Mouse (Mus musculus): ENCODE data around the gene Pofut2. TPM values are rescaled to one million over a fixed set of nuclear protein-coding genes. Genes with fewer than 3 reads are reported as not detected.

Pofut2 gene
- 74.5 and 77.0 TPM in 2 replicates for polyA plus RNA-seq (2016; fragmentation: Nextera tagmentation; extraction: Ambion mirVana)

- Histone ChIP-seq H3K36me3 (replicated peaks) (peaks cover 37% of the 10 kb centered on the region), H3K4me1 (peaks cover 30% of the 10 kb centered on the region), H3K27me3 (replicated peaks; ENCODE audit: low read depth, poor library complexity, severe bottlenecking) (no peaks in the 10 kb centered on the region), H3K27ac (replicated peaks) (peak within 1 kb of the TSS; percentile 91), H3K4me3 (peak within 1 kb of the TSS; percentile 74), H3K9me3 (no peaks in the 10 kb centered on the region)
- DNase-seq (ENCODE audit: low spot score): peak; percentile 99
- WGBS: under 1% methylated on average over 81 of the region's 81 CpGs
Observed at GRCm38 (mm10) chr10:77258704-77259621, at the start of gene Pofut2. Gene Pofut2, plus strand, starts transcription at chr10:77259218.

- no peak overlapping the region for H3K4me3 ChIP-seq
- H3K36me3 ChIP-seq (replicated peaks): no peaks in the 10 kb centered on the region
- H3K27ac ChIP-seq (replicated peaks): peak overlapping the region; percentile 69; the same call in 1 of the 2 replicates
- no peaks in the 10 kb centered on the region for H3K9me3 ChIP-seq
- no peaks in the 10 kb centered on the region for H3K27me3 ChIP-seq (replicated peaks; ENCODE audit: low read depth, poor library complexity, severe bottlenecking)
- H3K4me1 ChIP-seq: peaks cover 50% of the 10 kb centered on the region
- 47% methylated on average over 5 of the region's 5 CpGs for WGBS
- no peak for DNase-seq (ENCODE audit: low spot score)
Observed at GRCm38 (mm10) chr10:77209261-77209660, 49.8 kb upstream of the Pofut2 start.

- peaks cover 47% of the 10 kb centered on the region for H3K4me1 ChIP-seq
- H3K36me3 ChIP-seq (replicated peaks): no peaks in the 10 kb centered on the region
- H3K27ac ChIP-seq (replicated peaks): 0 out of 2 replicates have a peak overlapping the region, but pooled peaks have one; percentile 35
- no peak overlapping the region for H3K4me3 ChIP-seq
- no peak for DNase-seq (ENCODE audit: low spot score)
- no peaks in the 10 kb centered on the region for H3K27me3 ChIP-seq (replicated peaks; ENCODE audit: low read depth, poor library complexity, severe bottlenecking)
- H3K9me3 ChIP-seq: no peaks in the 10 kb centered on the region
- 96% methylated on average over 3 of the region's 3 CpGs for WGBS
Observed at GRCm38 (mm10) chr10:77210666-77211065, 48.4 kb upstream of the Pofut2 start.

- DNase-seq (ENCODE audit: low spot score): no peak
- no peak overlapping the region for H3K4me3 ChIP-seq
- no peaks in the 10 kb centered on the region for H3K9me3 ChIP-seq
- H3K27ac ChIP-seq (replicated peaks): 0 out of 2 replicates have a peak overlapping the region, but pooled peaks have one; percentile 35
- peaks cover 51% of the 10 kb centered on the region for H3K4me1 ChIP-seq
- H3K36me3 ChIP-seq (replicated peaks): no peaks in the 10 kb centered on the region
- WGBS: 78% methylated on average over 11 of the region's 11 CpGs
- H3K27me3 ChIP-seq (replicated peaks; ENCODE audit: low read depth, poor library complexity, severe bottlenecking): no peaks in the 10 kb centered on the region
Observed at GRCm38 (mm10) chr10:77211116-77211570, 47.9 kb upstream of the Pofut2 start.

- Histone ChIP-seq H3K27me3 (replicated peaks; ENCODE audit: low read depth, poor library complexity, severe bottlenecking) (no peaks in the 10 kb centered on the region), H3K4me3 (no peak overlapping the region), H3K4me1 (peaks cover 41% of the 10 kb centered on the region), H3K9me3 (no peaks in the 10 kb centered on the region), H3K27ac (replicated peaks) (no peak overlapping the region), H3K36me3 (replicated peaks) (no peaks in the 10 kb centered on the region)
- no peak for DNase-seq (ENCODE audit: low spot score)
- 87% methylated on average over 6 of the region's 6 CpGs for WGBS
Observed at GRCm38 (mm10) chr10:77212354-77213120, 46.5 kb upstream of the Pofut2 start.

- H3K36me3 ChIP-seq (replicated peaks): no peaks in the 10 kb centered on the region
- H3K4me3 ChIP-seq: no peak overlapping the region
- 93% methylated on average over 5 of the region's 5 CpGs for WGBS
- no peaks in the 10 kb centered on the region for H3K27me3 ChIP-seq (replicated peaks; ENCODE audit: low read depth, poor library complexity, severe bottlenecking)
- peaks cover 41% of the 10 kb centered on the region for H3K4me1 ChIP-seq
- no peak for DNase-seq (ENCODE audit: low spot score)
- no peak overlapping the region for H3K27ac ChIP-seq (replicated peaks)
- no peaks in the 10 kb centered on the region for H3K9me3 ChIP-seq
Observed at GRCm38 (mm10) chr10:77213483-77213882, 45.5 kb upstream of the Pofut2 start.

GRCm38 (mm10) chr10:77214586-77214985 is 44.4 kb upstream of the Pofut2 start:
- no peaks in the 10 kb centered on the region for H3K9me3 ChIP-seq
- peaks cover 33% of the 10 kb centered on the region for H3K4me1 ChIP-seq
- no peaks in the 10 kb centered on the region for H3K27me3 ChIP-seq (replicated peaks; ENCODE audit: low read depth, poor library complexity, severe bottlenecking)
- no peak overlapping the region; the same call in 1 of the 2 replicates for H3K27ac ChIP-seq (replicated peaks)
- WGBS: 70% methylated on average over 8 of the region's 8 CpGs
- no peak overlapping the region for H3K4me3 ChIP-seq
- no peaks in the 10 kb centered on the region for H3K36me3 ChIP-seq (replicated peaks)
- DNase-seq (ENCODE audit: low spot score): no peak

GRCm38 (mm10) chr10:77215641-77216040 is 43.4 kb upstream of the Pofut2 start:
- H3K4me1 ChIP-seq: peaks cover 33% of the 10 kb centered on the region
- 68% methylated on average over 4 of the region's 4 CpGs for WGBS
- H3K36me3 ChIP-seq (replicated peaks): no peaks in the 10 kb centered on the region
- no peaks in the 10 kb centered on the region for H3K27me3 ChIP-seq (replicated peaks; ENCODE audit: low read depth, poor library complexity, severe bottlenecking)
- no peaks in the 10 kb centered on the region for H3K9me3 ChIP-seq
- DNase-seq (ENCODE audit: low spot score): peak; percentile 31
- H3K27ac ChIP-seq (replicated peaks): peak overlapping the region; percentile 63
- H3K4me3 ChIP-seq: no peak overlapping the region

GRCm38 (mm10) chr10:77216313-77216712 is 42.7 kb upstream of the Pofut2 start:
- no peaks in the 10 kb centered on the region for H3K27me3 ChIP-seq (replicated peaks; ENCODE audit: low read depth, poor library complexity, severe bottlenecking)
- 84% methylated on average over 2 of the region's 2 CpGs for WGBS
- peaks cover 31% of the 10 kb centered on the region for H3K4me1 ChIP-seq
- H3K4me3 ChIP-seq: no peak overlapping the region
- 0 out of 2 replicates have a peak overlapping the region, but pooled peaks have one; percentile 63 for H3K27ac ChIP-seq (replicated peaks)
- H3K36me3 ChIP-seq (replicated peaks): no peaks in the 10 kb centered on the region
- DNase-seq (ENCODE audit: low spot score): no peak
- H3K9me3 ChIP-seq: no peaks in the 10 kb centered on the region

- Histone ChIP-seq H3K4me3 (no peak overlapping the region), H3K27ac (replicated peaks) (0 out of 2 replicates have a peak overlapping the region, but pooled peaks have one; percentile 31), H3K27me3 (replicated peaks; ENCODE audit: low read depth, poor library complexity, severe bottlenecking) (no peaks in the 10 kb centered on the region), H3K4me1 (peaks cover 27% of the 10 kb centered on the region), H3K9me3 (no peaks in the 10 kb centered on the region), H3K36me3 (replicated peaks) (no peaks in the 10 kb centered on the region)
- 77% methylated on average over 6 of the region's 6 CpGs for WGBS
- DNase-seq (ENCODE audit: low spot score): no peak
Observed at GRCm38 (mm10) chr10:77217155-77217731, 41.8 kb upstream of the Pofut2 start.

- 92% methylated on average over 4 of the region's 4 CpGs for WGBS
Observed at GRCm38 (mm10) chr10:77218059-77218458, 41.0 kb upstream of the Pofut2 start.

GRCm38 (mm10) chr10:77219411-77220025 is 39.5 kb upstream of the Pofut2 start:
- DNase-seq (ENCODE audit: low spot score): no peak
- Histone ChIP-seq H3K4me3 (no peak overlapping the region), H3K27ac (replicated peaks) (no peak overlapping the region), H3K9me3 (no peaks in the 10 kb centered on the region), H3K36me3 (replicated peaks) (no peaks in the 10 kb centered on the region), H3K4me1 (peaks cover 21% of the 10 kb centered on the region), H3K27me3 (replicated peaks; ENCODE audit: low read depth, poor library complexity, severe bottlenecking) (no peaks in the 10 kb centered on the region)
- WGBS: 89% methylated on average over 12 of the region's 12 CpGs

More at GRCm38 (mm10) chr10:77218059-77218458, 41.0 kb upstream of the Pofut2 start:
- Histone ChIP-seq H3K27ac (replicated peaks) (no peak overlapping the region), H3K4me3 (no peak overlapping the region), H3K36me3 (replicated peaks) (no peaks in the 10 kb centered on the region), H3K9me3 (no peaks in the 10 kb centered on the region), H3K27me3 (replicated peaks; ENCODE audit: low read depth, poor library complexity, severe bottlenecking) (no peaks in the 10 kb centered on the region), H3K4me1 (peaks cover 21% of the 10 kb centered on the region)
- no peak for DNase-seq (ENCODE audit: low spot score)
